Comparison of ENCODE assay signal across 13 mouse cellular contexts in the genomic region with DNA sequence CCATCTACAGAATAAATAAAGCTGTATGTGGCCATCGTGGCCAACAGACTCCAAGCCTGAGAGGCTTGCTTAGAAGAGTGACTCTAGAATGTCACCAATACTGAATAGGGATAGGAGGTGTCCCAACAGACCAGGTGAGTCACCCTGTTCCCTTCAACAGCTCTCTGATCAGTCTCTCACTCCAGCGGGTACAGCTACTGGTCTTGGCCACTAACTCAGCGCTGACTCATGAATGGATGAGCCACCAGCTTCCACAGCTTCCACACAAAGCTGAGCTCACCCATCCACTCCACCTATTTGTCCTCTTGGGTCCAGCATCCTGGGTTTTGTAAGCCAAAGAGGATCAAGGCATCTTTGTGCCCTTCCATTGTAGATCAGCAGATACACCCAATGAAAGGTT.
"Had no signal": no experiment of that assay in that cellular context is flagged by ENCODE, and none has a peak within 500 bp of the region (broad histone marks: within the 10 kb centered on the region; RNA-seq: fewer than 3 reads in every experiment).

No protein-coding gene starts in this region.

- DNase-seq: kidney, postnatal 10 days; kidney, postnatal 36 days; layer of hippocampus, postnatal 36 days; liver, embryonic 13.5 days; lung, adult 2 months; lung, postnatal 14 days; lung, postnatal 4 days; midbrain, embryonic 14.5 days; right cerebral cortex, adult 18-20 months; right cerebral cortex, postnatal 14 days; right cerebral cortex, postnatal 4 days; thymus, adult 18-20 months; thymus, postnatal 36 days had no signal
